In genomic region chr14:23014747-23015286, GRCm38 (mm10) we compare ENCODE assay signal across 9 mouse cellular contexts.
DNase-seq lines count a peak whose midpoint lies in the region; ATAC-seq lines count a peak whose summit lies in the region.
"Had no signal": no experiment of that assay in that cellular context is flagged by ENCODE, and none has a peak within 500 bp of the region (broad histone marks: within the 10 kb centered on the region; RNA-seq: fewer than 3 reads in every experiment).

No protein-coding gene starts in this region.

- intact Hi-C loops in heart, postnatal 36 days (cut with DNase I) = no loop called here

- no peak overlapping the region for H3K9ac ChIP-seq in heart, embryonic 12.5 days
- no peak overlapping the region for H3K9ac ChIP-seq in neural tube, embryonic 14.5 days (replicated peaks; ENCODE audit: low read depth, low read length)

- no peaks in the 10 kb centered on the region for H3K27me3 ChIP-seq in heart, embryonic 12.5 days (replicated peaks)
- H3K27me3 ChIP-seq in limb, embryonic 10.5 days (ENCODE audit: low read depth, poor library complexity, severe bottlenecking) = no peaks in the 10 kb centered on the region
- no peaks in the 10 kb centered on the region for H3K27me3 ChIP-seq in neural tube, embryonic 14.5 days (ENCODE audit: control insufficient read depth, insufficient read depth, low read length)
- H3K27me3 ChIP-seq: CH12.LX had no signal

- no peaks in the 10 kb centered on the region for H3K9me3 ChIP-seq in heart, embryonic 12.5 days (replicated peaks)
- no peaks in the 10 kb centered on the region for H3K9me3 ChIP-seq in limb, embryonic 10.5 days (replicated peaks)
- no peaks in the 10 kb centered on the region for H3K9me3 ChIP-seq in neural tube, embryonic 14.5 days (ENCODE audit: control insufficient read depth, low read length)

- no peak overlapping the region for H3K4me3 ChIP-seq in heart, embryonic 12.5 days
- peak overlapping the region; percentile 18 for H3K4me3 ChIP-seq in limb, embryonic 10.5 days
- no peak overlapping the region for H3K4me3 ChIP-seq in neural tube, embryonic 14.5 days (ENCODE audit: low read depth, low read length)

- ATAC-seq in heart, embryonic 12.5 days (ENCODE audit: insufficient number of reproducible peaks, low FRiP score) = no peak
- ATAC-seq in neural tube, embryonic 14.5 days (ENCODE audit: low read depth) = peak; percentile 54
- no peak for ATAC-seq in granulocyte monocyte progenitor cell, adult 5-6 weeks (replicated peaks; ENCODE audit: poor library complexity, severe bottlenecking)

- peaks cover 4% of the 10 kb centered on the region; the same call in 1 of the 2 replicates for H3K4me1 ChIP-seq in heart, embryonic 12.5 days (replicated peaks)
- peaks cover 34% of the 10 kb centered on the region for H3K4me1 ChIP-seq in limb, embryonic 10.5 days
- H3K4me1 ChIP-seq in neural tube, embryonic 14.5 days (ENCODE audit: control insufficient read depth, insufficient read depth, low read length) = peaks cover 18% of the 10 kb centered on the region

- no peaks in the 10 kb centered on the region for H3K36me3 ChIP-seq in heart, embryonic 12.5 days
- no peaks in the 10 kb centered on the region for H3K36me3 ChIP-seq in limb, embryonic 10.5 days
- H3K36me3 ChIP-seq in neural tube, embryonic 14.5 days (ENCODE audit: control insufficient read depth, insufficient read depth, low read length) = no peaks in the 10 kb centered on the region

- 70% methylated on average over 2 of the region's 2 CpGs for WGBS in heart, embryonic 12.5 days
- WGBS in limb, embryonic 10.5 days = 20% methylated on average over 2 of the region's 2 CpGs
- WGBS in neural tube, embryonic 14.5 days = 10% methylated on average over 2 of the region's 2 CpGs

- H3K4me2 ChIP-seq in heart, embryonic 12.5 days = no peak overlapping the region
- 0 out of 2 replicates have a peak overlapping the region, but pooled peaks have one; percentile 0 for H3K4me2 ChIP-seq in neural tube, embryonic 14.5 days (ENCODE audit: low read depth, low read length)

- DNase-seq in heart, adult 11 months = peak; percentile 86
- peak; percentile 57 for DNase-seq in cerebellum, adult 9-11 months
- DNase-seq in heart, postnatal 36 days = peak; percentile 2 to 9
- DNase-seq in limb, embryonic 10.5 days (ENCODE audit: low spot score) = peak; percentile 60
- no peak for DNase-seq in right cerebral cortex, postnatal 14 days

- H3K27ac ChIP-seq in heart, embryonic 12.5 days (ENCODE audit: poor library complexity, severe bottlenecking) = no peak overlapping the region
- H3K27ac ChIP-seq in limb, embryonic 10.5 days = peak overlapping the region; percentile 80
- H3K27ac ChIP-seq in neural tube, embryonic 14.5 days (ENCODE audit: low read depth, low read length) = peak overlapping the region; percentile 52
